Mouse (Mus musculus) small intestine, adult 2 months (tissue): ENCODE data around the gene Ptpro. TPM values are rescaled to one million over a fixed set of nuclear protein-coding genes. Genes with fewer than 3 reads are reported as not detected.

ENCODE experiments used
- H3K27ac ChIP-seq: fragments of 200-500 bp; 2 replicates; pipeline ENCODE4 v1.5.1; 2012; ENCODE audit warnings: low read depth, low read length, control low read depth, inconsistent platforms; ENCODE audit not compliant: insufficient read depth
- H3K27me3 ChIP-seq: fragments of 200-500 bp; 2 replicates; pipeline ENCODE4 v1.6.1; 2012; ENCODE audit warnings: mild to moderate bottlenecking, moderate library complexity, low read length, inconsistent platforms; ENCODE audit not compliant: control insufficient read depth, insufficient read depth
- H3K36me3 ChIP-seq: fragments of 200-500 bp; 2 replicates; pipeline ENCODE4 v1.6.1; 2012; ENCODE audit warnings: mild to moderate bottlenecking, low read length, control low read depth, inconsistent platforms; ENCODE audit not compliant: control insufficient read depth, insufficient read depth
- H3K4me1 ChIP-seq: fragments of 200-500 bp; 2 replicates; pipeline ENCODE4 v1.6.1; 2012; ENCODE audit warnings: low read length, inconsistent platforms, mixed read lengths; ENCODE audit not compliant: control insufficient read depth, insufficient read depth, insufficient read length
- H3K4me3 ChIP-seq: fragments of 200-500 bp; 2 replicates; pipeline ENCODE4 v1.5.1; 2012; ENCODE audit warnings: low read depth, mild to moderate bottlenecking, control low read depth, inconsistent platforms, low read length, moderate library complexity
- CTCF ChIP-seq: fragments of 200-500 bp; IDR thresholded peaks from 2 replicates; pipeline ENCODE4 v1.5.1; 2012; ENCODE audit warnings: low read depth, mild to moderate bottlenecking, control low read depth, inconsistent platforms, low read length, moderate library complexity, mixed read lengths; ENCODE audit not compliant: insufficient replicate concordance, insufficient read length; ENCODE audit errors: extremely low read depth
- POLR2A ChIP-seq: fragments of 200-500 bp; IDR thresholded peaks from 2 replicates; pipeline ENCODE4 v1.6.1; 2012; ENCODE audit warnings: low read depth, mild to moderate bottlenecking, control low read depth, inconsistent platforms, low read length, moderate library complexity
- WGBS: fragments of 180-500 bp; shearing (Covaris S2); methylation state at CpG from one replicate; pipeline ENCODE4 v1.1.7; 2018; 5-methylcytosine and 5-hydroxymethylcytosine counted together
- polyA plus RNA-seq: library from polyadenylated mRNA; depleted of rRNA; stranded (reverse); fragments of >200 nt; gene quantifications from 2 replicates; pipeline ENCODE4 v1.2.3, GENCODE M21; 2012

The Ptpro gene
- polyA plus RNA-seq, 1 experiment = 0.55 TPM

DNA sequence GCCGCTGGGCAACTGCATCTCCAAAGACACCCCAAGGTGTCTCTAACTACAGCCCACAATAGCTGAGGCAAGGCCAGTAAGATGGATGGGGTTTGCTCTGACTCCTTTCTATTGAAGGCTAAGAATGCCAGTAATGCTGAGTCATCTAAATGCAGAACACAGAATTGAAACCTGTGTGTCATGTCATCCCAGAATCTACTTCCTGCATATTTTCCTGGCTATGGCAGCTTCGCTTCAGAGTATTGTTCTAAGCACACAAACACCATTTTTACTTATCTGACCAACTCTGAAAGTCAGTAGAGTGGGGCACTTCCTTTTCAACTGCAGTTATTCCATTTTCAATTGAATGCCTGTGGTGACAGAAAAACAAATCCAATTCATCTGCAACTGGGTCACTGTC, 40.3 kb downstream of the Ptpro start:
- H3K4me3 ChIP-seq = no peak overlapping the region
- H3K27ac ChIP-seq = no peak overlapping the region
- no peaks in the 10 kb centered on the region for H3K27me3 ChIP-seq
- TF ChIP-seq POLR2A = no peak
- WGBS = 74% methylated on average over 2 of the region's 2 CpGs
- no peaks in the 10 kb centered on the region for H3K4me1 ChIP-seq
- no peaks in the 10 kb centered on the region for H3K36me3 ChIP-seq

DNA sequence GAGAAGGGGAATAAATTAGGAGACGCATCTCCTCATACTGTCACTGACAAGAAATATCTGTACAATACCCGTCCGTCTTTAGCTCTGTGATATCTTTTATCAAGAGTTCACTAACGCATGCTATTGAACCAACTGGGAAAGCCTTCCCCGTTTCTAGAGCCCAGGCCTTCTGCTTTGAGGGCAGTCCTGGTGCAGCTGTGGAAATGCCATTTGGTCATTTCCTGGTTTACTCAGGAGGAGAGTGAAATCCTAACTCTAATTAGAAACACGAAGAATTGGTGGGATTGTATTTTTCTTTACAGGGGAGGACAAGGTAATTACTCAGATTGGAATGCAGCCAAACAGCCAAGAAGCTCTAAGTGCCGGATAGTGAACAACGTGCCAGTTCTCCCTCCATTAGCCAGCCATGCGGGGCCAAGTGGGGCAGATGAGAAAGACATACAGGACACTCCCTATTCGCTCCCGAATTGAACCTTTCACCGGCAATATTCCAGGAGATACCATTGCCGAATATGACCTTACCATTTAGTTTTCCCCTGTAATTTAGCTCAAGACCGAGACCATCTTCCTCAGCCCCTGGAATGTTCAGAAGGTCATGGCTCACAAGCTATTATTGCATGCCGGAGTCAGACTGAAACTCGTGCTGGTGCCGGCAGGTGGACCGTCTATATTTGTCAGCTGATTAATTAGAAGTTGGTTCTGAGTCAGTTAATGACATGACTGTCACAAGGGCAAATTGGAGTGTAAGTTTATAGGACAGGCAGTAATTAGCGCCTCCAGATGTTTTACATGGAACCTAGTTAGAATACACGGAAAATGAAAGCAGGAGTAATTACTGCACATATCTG, 43.1 kb downstream of the Ptpro start:
- Histone ChIP-seq H3K36me3 (no peaks in the 10 kb centered on the region), H3K27ac (no peak overlapping the region), H3K4me3 (no peak overlapping the region), H3K27me3 (no peaks in the 10 kb centered on the region), H3K4me1 (no peaks in the 10 kb centered on the region)
- WGBS = 68% methylated on average over 20 of the region's 20 CpGs
- TF ChIP-seq POLR2A = no peak

- no peaks in the 10 kb centered on the region for H3K4me1 ChIP-seq
- H3K27ac ChIP-seq = no peak overlapping the region
- no peak overlapping the region for H3K4me3 ChIP-seq
- WGBS = 69% methylated on average over 4 of the region's 4 CpGs
- H3K27me3 ChIP-seq = no peaks in the 10 kb centered on the region
- TF ChIP-seq CTCF (no peak), POLR2A (no peak)
- H3K36me3 ChIP-seq = no peaks in the 10 kb centered on the region
Observed at GRCm38 (mm10) chr6:137302561-137302960, 50.4 kb downstream of the Ptpro start.

- Histone ChIP-seq H3K36me3 (no peaks in the 10 kb centered on the region), H3K4me1 (no peaks in the 10 kb centered on the region), H3K27me3 (no peaks in the 10 kb centered on the region), H3K27ac (no peak overlapping the region), H3K4me3 (no peak overlapping the region)
- WGBS = 84% methylated on average over 2 of the region's 2 CpGs
- TF ChIP-seq CTCF (no peak), POLR2A (no peak)
Observed at GRCm38 (mm10) chr6:137303824-137304223, 51.7 kb downstream of the Ptpro start.

DNA sequence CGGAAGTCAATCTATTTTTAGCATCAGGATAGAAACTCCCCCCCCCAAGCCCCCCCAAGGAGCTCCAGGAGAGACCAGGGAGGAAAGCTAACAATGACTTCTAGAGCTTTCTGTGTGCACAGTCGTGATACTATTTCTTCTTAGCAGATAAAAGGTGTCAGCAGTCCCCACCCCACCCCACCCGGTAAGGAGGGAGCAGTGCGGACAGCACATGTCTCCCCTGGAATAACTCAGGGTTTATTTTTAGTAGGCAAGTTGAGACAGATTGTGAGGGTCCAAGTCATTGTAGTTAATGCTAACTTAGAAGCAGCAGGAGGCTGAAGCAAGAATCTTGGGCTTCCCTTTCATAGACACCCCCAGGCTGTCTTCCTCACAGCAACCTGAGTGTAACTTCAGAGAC, 63.1 kb downstream of the Ptpro start:
- Histone ChIP-seq H3K27ac (no peak overlapping the region), H3K4me3 (no peak overlapping the region), H3K4me1 (no peaks in the 10 kb centered on the region), H3K36me3 (no peaks in the 10 kb centered on the region), H3K27me3 (no peaks in the 10 kb centered on the region)
- 32% methylated on average over 4 of the region's 4 CpGs for WGBS
- no peak for TF ChIP-seq CTCF
- TF ChIP-seq POLR2A = no peak

DNA sequence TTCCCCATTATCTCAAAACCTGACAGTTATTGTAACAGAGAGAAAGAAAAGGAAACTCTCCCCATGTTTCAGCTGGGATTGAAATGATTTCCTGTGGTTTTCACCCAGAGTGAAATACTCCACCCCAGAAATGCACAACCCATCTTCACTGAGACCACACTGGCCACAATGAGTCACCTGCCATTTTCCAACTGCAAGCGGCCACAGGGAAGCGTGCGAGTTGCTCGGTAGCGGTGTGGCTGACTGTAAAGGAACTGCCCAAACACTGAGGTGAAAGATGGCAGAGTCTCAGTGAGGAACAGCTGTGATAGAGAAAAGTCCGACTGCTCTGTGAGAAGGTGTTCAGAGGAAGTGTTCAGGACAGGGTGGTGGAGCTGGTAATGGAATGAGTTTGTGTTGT, 64.2 kb downstream of the Ptpro start:
- Histone ChIP-seq H3K27me3 (no peaks in the 10 kb centered on the region), H3K4me1 (no peaks in the 10 kb centered on the region), H3K4me3 (no peak overlapping the region), H3K36me3 (no peaks in the 10 kb centered on the region), H3K27ac (no peak overlapping the region)
- WGBS = 68% methylated on average over 6 of the region's 6 CpGs
- TF ChIP-seq CTCF = no peak
- TF ChIP-seq POLR2A = no peak

DNA sequence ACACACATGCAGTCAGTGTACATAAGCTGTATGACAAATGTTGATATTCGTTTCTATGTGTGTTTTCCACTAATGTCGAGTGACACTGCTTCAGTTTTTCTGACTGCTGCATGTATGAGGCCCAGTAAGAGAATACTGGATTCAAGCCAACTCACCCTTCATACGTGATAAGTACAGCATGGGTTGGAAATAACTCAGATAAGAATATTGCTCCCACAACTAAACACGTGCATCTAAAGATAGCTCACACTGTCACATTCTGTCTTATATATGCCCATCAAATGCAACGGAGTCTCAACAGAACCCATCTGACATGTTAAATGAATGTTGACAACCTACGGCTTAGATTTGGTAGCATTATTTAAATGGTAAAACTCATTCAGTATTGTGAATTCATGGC, 65.4 kb downstream of the Ptpro start:
- WGBS = 65% methylated on average over 6 of the region's 6 CpGs
- no peaks in the 10 kb centered on the region for H3K36me3 ChIP-seq
- H3K4me1 ChIP-seq = no peaks in the 10 kb centered on the region
- H3K4me3 ChIP-seq = no peak overlapping the region
- H3K27me3 ChIP-seq = no peaks in the 10 kb centered on the region
- no peak overlapping the region for H3K27ac ChIP-seq
- no peak for TF ChIP-seq CTCF
